Mouse (Mus musculus) left cerebral cortex, postnatal 10 days (tissue): ENCODE results near the gene Pla2g2f. TPM values are rescaled to one million over a fixed set of nuclear protein-coding genes. Genes with fewer than 3 reads are reported as not detected.

Experiments used
- DNase-seq, 2 experiments: peaks; one replicate each; pipeline ENCODE4 v3.0.0; 2021 to 2022; ENCODE audit warnings: low spot score in 2 of 2, mixed read lengths in 1 of 2; ENCODE audit errors: extremely low spot score in 1 of 2
- intact Hi-C: fragments of 180-260 bp; cut with DNase I; formaldehyde crosslinking; loops from one replicate; pipeline ENCODE4 v1.15.1; 2025
- total RNA-seq, 2 experiments: library from RNA; stranded (reverse); gene quantifications; 2 replicates each; pipeline ENCODE4 v1.2.3; 2021

The Pla2g2f gene
- total RNA-seq, result not detected

- intact Hi-C loops, result no loop called here
- DNase-seq, result no peak
Observed at GRCm38 (mm10) chr4:138757416-138757815, at the start of gene Pla2g2f. Gene Pla2g2f, minus strand, starts transcription at chr4:138757626.

DNA sequence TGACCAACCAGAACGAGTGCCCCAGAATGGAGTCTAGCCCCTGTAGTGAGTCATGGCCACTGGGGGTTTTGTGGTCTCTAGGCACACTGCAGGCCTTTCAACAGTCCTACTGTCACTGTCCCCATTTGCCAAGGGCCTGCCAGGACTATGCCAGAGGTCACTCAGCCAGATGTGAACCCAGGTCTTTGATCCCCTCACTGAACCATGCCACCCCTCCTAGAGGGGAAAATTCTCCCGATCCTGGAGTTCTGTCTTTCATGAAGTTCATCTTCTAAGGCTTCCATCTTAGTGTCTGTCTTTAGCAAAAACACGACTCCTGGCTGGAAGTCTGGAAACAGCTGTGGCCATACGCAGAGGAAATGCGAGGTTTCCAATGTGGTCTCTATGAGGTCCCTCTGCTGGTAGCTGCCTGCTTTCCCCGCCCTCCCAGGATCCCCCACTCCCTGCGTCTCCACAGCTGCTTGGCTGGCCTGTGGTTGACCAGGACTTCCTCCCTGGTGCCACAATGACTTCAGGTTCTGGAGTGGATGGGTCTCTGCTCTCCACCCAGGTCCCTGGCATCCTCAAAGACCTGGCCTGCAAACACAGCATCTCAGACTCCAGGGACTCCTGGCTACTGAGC, 49.6 kb upstream of the Pla2g2f start:
- intact Hi-C loops, result no loop called here
- no peak for DNase-seq

DNA sequence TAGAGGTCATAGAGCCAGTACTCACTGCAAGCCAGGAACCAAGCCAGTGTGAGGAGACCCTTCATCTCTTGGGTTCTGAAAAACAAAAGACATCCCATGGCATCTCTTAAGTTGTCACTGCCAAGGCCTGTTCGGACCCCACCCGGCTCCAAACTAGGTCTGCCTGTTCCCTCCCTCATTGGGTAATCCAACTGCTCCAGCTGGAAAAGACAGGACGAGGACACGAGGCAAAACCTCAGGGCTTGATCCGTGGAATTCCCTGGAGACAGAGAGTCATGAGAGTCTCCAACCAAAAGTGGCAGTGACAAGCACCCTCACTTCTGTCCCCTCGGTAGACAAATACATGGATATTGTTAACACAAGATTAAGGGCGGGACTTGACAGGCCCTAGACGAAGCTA, 48.7 kb upstream of the Pla2g2f start:
- intact Hi-C loops, result no loop called here
- DNase-seq, result no peak

- intact Hi-C loops, result no loop called here
Observed at GRCm38 (mm10) chr4:138805248-138805647, 47.8 kb upstream of the Pla2g2f start.

GRCm38 (mm10) chr4:138802917-138803316, 45.5 kb upstream of the Pla2g2f start:
- DNase-seq, result no peak
- intact Hi-C loops, result no loop called here

More at GRCm38 (mm10) chr4:138805248-138805647, 47.8 kb upstream of the Pla2g2f start:
- DNase-seq, result no peak

- intact Hi-C loops, result no loop called here
- peak in 1 of 2 experiments; percentile 72 for DNase-seq
Observed at GRCm38 (mm10) chr4:138801631-138802030, 44.2 kb upstream of the Pla2g2f start.

- DNase-seq, result peak in 1 of 2 experiments; percentile 81
- intact Hi-C loops, result no loop called here
Observed at GRCm38 (mm10) chr4:138800134-138800744, 42.8 kb upstream of the Pla2g2f start.

DNA sequence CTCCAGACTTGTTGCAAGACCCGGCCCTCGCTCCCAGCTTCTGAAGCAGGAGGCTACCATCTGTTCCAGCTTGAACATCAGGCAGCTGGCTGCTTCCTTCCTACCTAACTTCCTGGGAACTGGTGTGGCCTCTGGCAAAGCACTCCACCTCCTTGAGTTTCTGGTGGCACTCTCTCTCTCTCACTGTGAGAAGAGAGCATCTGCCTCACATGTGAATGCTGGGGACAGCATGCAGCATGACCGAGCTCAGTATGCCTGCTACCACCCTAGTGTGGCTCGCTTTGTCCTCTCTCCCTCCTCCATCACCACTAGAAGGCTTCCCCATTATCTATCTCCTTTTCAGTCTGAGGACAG, 39.8 kb upstream of the Pla2g2f start:
- intact Hi-C loops, result no loop called here
- no peak for DNase-seq

DNA sequence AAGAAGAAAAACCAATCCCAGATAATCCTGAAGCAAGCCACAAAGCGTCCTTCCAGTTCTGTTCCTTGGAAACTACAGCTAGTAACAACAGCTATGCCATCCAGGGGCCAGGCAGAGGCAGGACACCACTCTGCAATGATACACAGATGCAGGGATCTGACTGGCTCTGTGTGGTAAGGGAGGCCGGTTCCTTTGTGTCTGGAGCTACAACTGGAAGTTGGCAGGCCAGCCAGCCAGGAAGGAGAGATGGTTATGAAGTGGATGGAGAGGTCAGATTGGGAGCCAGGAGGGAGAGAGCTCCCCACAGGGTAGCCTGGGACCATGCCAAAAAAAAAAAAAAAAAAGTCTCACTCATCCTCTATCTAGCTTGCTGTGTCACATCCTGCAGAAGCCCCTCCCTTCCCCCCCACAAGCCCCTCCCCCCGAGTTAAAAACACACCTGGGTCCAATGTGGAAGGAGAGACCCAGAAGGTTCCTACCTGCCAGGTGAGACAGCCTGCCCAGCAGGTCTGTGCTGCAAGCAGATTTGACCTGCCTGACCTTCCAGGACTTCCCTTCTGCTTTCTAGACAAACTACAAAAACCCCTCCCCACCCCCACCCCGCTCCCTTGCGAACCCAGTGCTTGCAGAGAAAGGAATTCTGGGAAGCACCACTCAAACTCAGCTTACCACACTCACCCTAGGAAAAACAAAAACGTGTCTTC, 39.2 kb upstream of the Pla2g2f start:
- no peak for DNase-seq
- intact Hi-C loops, result no loop called here

GRCm38 (mm10) chr4:138794344-138794743, 36.9 kb upstream of the Pla2g2f start:
- intact Hi-C loops, result loop anchor here (5.0 kb wide), 2 partner anchors 87 to 347 kb away; no protein-coding TSS in a partner anchor
- DNase-seq, result no peak

DNA sequence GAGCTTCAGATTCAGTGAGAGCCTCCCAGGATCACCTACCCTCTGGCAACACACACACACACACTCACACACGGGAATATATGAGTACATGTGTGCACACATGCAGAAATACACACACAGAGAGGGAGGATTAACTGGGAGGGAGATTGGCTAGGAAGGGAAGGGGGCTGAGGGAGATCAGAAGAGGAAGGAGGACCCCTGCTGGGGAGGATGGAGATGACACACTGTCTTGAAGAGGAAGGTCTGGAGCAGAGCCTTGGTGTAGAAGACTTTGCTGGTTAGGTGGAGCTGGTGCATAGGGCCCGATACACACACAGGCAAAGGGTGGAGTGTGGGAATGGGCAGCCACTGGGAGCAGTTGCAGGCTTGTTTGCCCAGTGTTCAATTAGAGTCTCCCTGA, 35.9 kb upstream of the Pla2g2f start:
- intact Hi-C loops, result loop anchor here (2.0 to 5.0 kb wide), 3 partner anchors 44 to 346 kb away; no protein-coding TSS in a partner anchor
- DNase-seq, result peak; percentile 73 to 76

DNA sequence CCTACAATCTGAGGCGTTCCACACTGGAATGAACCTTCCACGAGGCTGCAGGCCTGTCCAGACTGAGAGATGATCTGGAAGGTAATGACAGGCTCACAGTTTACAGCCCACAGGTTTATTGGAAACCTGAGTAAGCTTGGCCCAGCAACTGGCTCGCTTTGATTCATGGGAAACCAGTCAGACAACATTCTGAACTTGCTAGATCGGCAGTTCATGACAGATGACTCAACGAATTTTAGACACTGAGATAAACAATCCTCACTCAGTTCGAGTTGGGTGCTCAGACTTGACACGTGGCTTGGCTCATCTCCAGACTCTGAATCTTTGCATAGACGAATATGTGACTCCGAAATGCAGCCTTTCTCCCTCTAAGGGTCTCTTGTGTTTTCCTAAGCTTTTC, 35.2 kb upstream of the Pla2g2f start:
- intact Hi-C loops, result loop anchor here (2.0 to 5.0 kb wide), 3 partner anchors 44 to 345 kb away; no protein-coding TSS in a partner anchor
- no peak for DNase-seq

DNA sequence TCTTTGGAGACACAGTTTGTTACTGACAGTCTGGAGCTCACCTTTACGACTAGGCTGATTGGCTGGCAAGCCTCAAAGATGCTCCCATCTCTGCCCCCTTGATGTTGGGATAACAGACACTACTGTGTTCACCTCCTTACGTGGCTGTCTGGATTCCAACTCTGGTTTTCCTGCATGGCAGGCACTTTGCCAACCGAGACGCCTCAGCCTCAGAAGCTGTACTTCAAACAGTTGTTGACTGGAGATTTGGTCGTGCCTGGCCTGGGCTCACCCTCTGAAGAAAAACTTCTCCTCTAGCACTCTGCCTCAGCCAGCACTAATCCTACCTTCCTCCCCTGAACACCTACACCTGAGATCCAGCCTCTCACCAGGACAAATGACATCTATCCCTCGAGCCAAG, 34.0 kb upstream of the Pla2g2f start:
- intact Hi-C loops, result loop anchor here (5.0 kb wide), 2 partner anchors 84 to 344 kb away; no protein-coding TSS in a partner anchor
- no peak for DNase-seq

DNA sequence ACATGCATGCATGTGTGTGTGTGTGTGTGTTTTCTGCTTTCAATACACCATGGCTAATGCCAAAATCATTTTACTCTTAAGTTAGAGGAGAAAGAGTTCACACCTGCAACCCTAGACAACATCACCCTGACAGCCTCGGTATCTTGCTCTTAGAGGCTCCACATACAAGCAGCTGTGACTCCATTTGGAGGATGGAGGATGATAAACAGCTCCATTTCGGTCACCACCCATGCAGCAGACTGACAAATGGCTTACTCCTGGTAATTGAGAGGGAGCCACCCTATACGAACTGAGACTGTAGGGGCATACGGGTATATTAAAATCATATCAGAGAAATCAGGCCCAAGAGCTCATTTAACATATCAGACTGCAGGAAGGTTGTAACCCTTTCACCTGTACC, 31.0 kb upstream of the Pla2g2f start:
- DNase-seq, result no peak
- intact Hi-C loops, result no loop called here

GRCm38 (mm10) chr4:138786141-138786540, 28.7 kb upstream of the Pla2g2f start:
- intact Hi-C loops, result no loop called here
- DNase-seq, result peak in 1 of 2 experiments; percentile 49

DNA sequence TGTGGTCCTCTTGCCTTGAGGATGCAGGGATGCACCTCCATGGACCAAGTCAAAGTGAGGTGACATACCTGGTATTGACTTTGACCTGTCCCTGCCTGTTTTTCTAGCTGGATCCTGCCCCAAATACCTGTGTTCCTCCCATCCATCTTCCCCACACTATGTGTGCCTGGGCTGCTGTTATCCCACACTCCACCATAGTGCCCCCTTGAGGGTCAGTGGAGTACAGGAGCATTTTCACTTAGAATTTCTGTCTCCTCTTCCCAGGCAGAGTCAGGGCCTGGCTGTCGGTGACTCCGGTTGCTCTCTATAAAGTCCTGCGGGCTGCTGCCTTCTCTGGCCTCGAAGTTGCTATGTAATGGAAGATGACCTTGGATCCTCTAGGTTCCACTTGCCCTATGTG, 28.3 kb upstream of the Pla2g2f start:
- intact Hi-C loops, result no loop called here
- no peak for DNase-seq

- intact Hi-C loops, result loop anchor here (5.0 kb wide), 2 partner anchors 50 to 65 kb away; no protein-coding TSS in a partner anchor
- DNase-seq, result no peak
Observed at GRCm38 (mm10) chr4:138782098-138782497, 24.7 kb upstream of the Pla2g2f start.

DNA sequence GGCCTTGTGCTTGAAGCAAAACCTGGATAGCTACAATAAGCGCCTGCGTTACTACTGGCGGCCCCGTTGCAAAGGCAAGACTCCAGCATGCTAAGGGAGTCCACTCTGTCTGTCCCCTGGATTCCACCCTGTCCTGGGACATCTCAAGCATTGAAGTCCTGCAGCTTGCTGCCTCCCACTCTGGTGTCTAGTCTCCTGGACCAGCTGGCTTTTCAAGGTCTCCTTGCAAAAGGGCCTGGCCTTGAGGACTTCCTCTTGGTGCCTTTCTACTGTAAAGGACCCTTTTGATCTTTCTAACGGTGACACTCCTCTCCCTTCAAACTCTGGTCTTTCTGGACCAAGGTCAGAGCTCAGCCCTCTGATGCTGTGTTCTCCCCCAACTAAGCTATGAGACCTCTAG, 22.9 kb upstream of the Pla2g2f start:
- intact Hi-C loops, result loop anchor here (5.0 kb wide), 2 partner anchors 52 to 63 kb away; no protein-coding TSS in a partner anchor

GRCm38 (mm10) chr4:138777417-138778407, 20.3 kb upstream of the Pla2g2f start:
- DNase-seq, result no peak
- intact Hi-C loops, result no loop called here

More for the DNA sequence above, 22.9 kb upstream of the Pla2g2f start:
- no peak for DNase-seq
